Mouse (Mus musculus) ES-E14 (cell line): ENCODE results near the gene Arap1. TPM values are rescaled to one million over a fixed set of nuclear protein-coding genes. Genes with fewer than 3 reads are reported as not detected.
A peak's percentile ranks its signal among the peaks of the same experiment; 100 is the strongest.

ENCODE experiments used
- DNase-seq: peaks from one replicate; pipeline ENCODE4 v3.0.0-alpha.2; 2013; ENCODE audit warnings: low read depth, low spot score
- H3K27ac ChIP-seq: 2 replicates; pipeline ENCODE4 v1.5.1; 2012; ENCODE audit warnings: low read depth, mild to moderate bottlenecking, low read length, moderate library complexity, mixed read lengths; ENCODE audit not compliant: poor library complexity, insufficient read depth, severe bottlenecking
- H3K36me3 ChIP-seq: 2 replicates; pipeline ENCODE4 v1.6.1; 2012; ENCODE audit warnings: mild to moderate bottlenecking, low read length, moderate library complexity, mixed read lengths; ENCODE audit not compliant: control insufficient read depth, poor library complexity, insufficient read depth, severe bottlenecking
- H3K4me1 ChIP-seq, 2 experiments: fragments of 150-350 bp in 1 of 2; sonication (generic) in 1 of 2; 2 replicates each; pipeline ENCODE4 v1.6.1; 2012; ENCODE audit warnings: low read length in 2 of 2, mild to moderate bottlenecking in 1 of 2, mixed read lengths in 1 of 2; ENCODE audit not compliant: control insufficient read depth in 2 of 2, insufficient read depth in 2 of 2, poor library complexity in 1 of 2
- H3K4me3 ChIP-seq, 2 experiments: fragments of 150-350 bp in 1 of 2; sonication (generic) in 1 of 2; 2 replicates each; pipeline ENCODE4 v1.5.1; 2012; ENCODE audit warnings: low read length in 2 of 2, low read depth in 1 of 2, mild to moderate bottlenecking in 1 of 2, mixed read lengths in 1 of 2; ENCODE audit not compliant: insufficient read depth in 1 of 2, poor library complexity in 1 of 2, severe bottlenecking in 1 of 2
- H3K9ac ChIP-seq: 2 replicates; pipeline ENCODE4 v1.6.1; 2012; ENCODE audit warnings: low read depth, mild to moderate bottlenecking, low read length, mixed read lengths; ENCODE audit not compliant: poor library complexity, insufficient read depth, severe bottlenecking
- H3K9me3 ChIP-seq: fragments of 150-350 bp; sonication (generic); 2 replicates; pipeline ENCODE4 v1.6.1; 2012; ENCODE audit warnings: low read depth, mild to moderate bottlenecking, low read length; ENCODE audit not compliant: control insufficient read depth, insufficient read depth
- CHD2 ChIP-seq: IDR thresholded peaks from 2 replicates; pipeline ENCODE4 v1.6.1; 2014; ENCODE audit warnings: mild to moderate bottlenecking, low read depth, low read length, inconsistent platforms
- HCFC1 ChIP-seq: IDR thresholded peaks from 2 replicates; pipeline ENCODE4 v1.6.1; 2012; ENCODE audit warnings: low read length, inconsistent platforms, borderline replicate concordance; ENCODE audit not compliant: insufficient read depth
- MAFK ChIP-seq: IDR thresholded peaks from 2 replicates; pipeline ENCODE4 v1.6.1; 2014; ENCODE audit warnings: mild to moderate bottlenecking, low read depth, low read length, inconsistent platforms; ENCODE audit not compliant: insufficient read depth
- ZC3H11A ChIP-seq: IDR thresholded peaks from 2 replicates; pipeline ENCODE4 v1.6.1; 2012; ENCODE audit warnings: low read depth, mild to moderate bottlenecking, inconsistent platforms, low read length, borderline replicate concordance
- ZNF384 ChIP-seq: IDR thresholded peaks from 2 replicates; pipeline ENCODE4 v1.6.1; 2012; ENCODE audit warnings: low read depth, low read length, inconsistent platforms
- in situ Hi-C, 2 experiments: fragments of 600-800 bp; cut with MboI; formaldehyde crosslinking; loops; one replicate each; pipeline ENCODE4 v1.15.1; 2025; ENCODE audit warnings: low sequenced_read_pairs in 2 of 2, inconsistent platforms in 1 of 2; ENCODE audit not compliant: unreplicated experiment in 2 of 2
- total RNA-seq: library from RNA; depleted of rRNA; stranded (reverse); fragments of 300-350 nt; gene quantifications from 2 replicates; pipeline ENCODE4 v1.2.3, GENCODE M21; 2012

Arap1 gene
- total RNA-seq, 1 experiment = 32.2 TPM

GRCm38 (mm10) chr7:101378796-101379465 lies 31.1 kb downstream of the Arap1 start:
- Histone ChIP-seq H3K9ac (no peak overlapping the region), H3K4me1 (peaks cover 2 to 3% of the 10 kb centered on the region in 2 experiments; a peak in 1 of 4 replicates), H3K4me3 (no peak overlapping the region), H3K27ac (no peak overlapping the region), H3K9me3 (no peaks in the 10 kb centered on the region), H3K36me3 (no peaks in the 10 kb centered on the region; the same call in 1 of the 2 replicates)
- TF ChIP-seq ZNF384 = no peak
- TF ChIP-seq HCFC1 = no peak
- no peak for TF ChIP-seq CHD2
- no peak for TF ChIP-seq ZC3H11A
- no peak for TF ChIP-seq MAFK
- in situ Hi-C loops = no loop called here
- no peak for DNase-seq

GRCm38 (mm10) chr7:101379732-101380131 lies 31.9 kb downstream of the Arap1 start:
- in situ Hi-C loops = no loop called here
- Histone ChIP-seq H3K4me3 (no peak overlapping the region), H3K9ac (no peak overlapping the region), H3K36me3 (no peaks in the 10 kb centered on the region; the same call in 1 of the 2 replicates), H3K9me3 (no peaks in the 10 kb centered on the region), H3K4me1 (peaks cover 2 to 6% of the 10 kb centered on the region in 2 experiments; a peak in 1 of 4 replicates), H3K27ac (no peak overlapping the region)
- DNase-seq = no peak
- TF ChIP-seq ZC3H11A (no peak), ZNF384 (no peak), MAFK (no peak), CHD2 (no peak)

GRCm38 (mm10) chr7:101381512-101381911 lies 33.6 kb downstream of the Arap1 start:
- TF ChIP-seq ZC3H11A (no peak), ZNF384 (no peak), HCFC1 (no peak), MAFK (no peak), CHD2 (no peak)
- Histone ChIP-seq H3K36me3 (no peaks in the 10 kb centered on the region; the same call in 1 of the 2 replicates), H3K9me3 (no peaks in the 10 kb centered on the region), H3K27ac (no peak overlapping the region), H3K4me3 (no peak overlapping the region), H3K4me1 (peaks cover 2 to 20% of the 10 kb centered on the region in 2 experiments; a peak in 2 of 4 replicates), H3K9ac (no peak overlapping the region)
- in situ Hi-C loops = no loop called here
- DNase-seq = no peak

GRCm38 (mm10) chr7:101382378-101382777 lies 34.5 kb downstream of the Arap1 start:
- Histone ChIP-seq H3K9me3 (no peaks in the 10 kb centered on the region), H3K9ac (no peak overlapping the region), H3K4me1 (peaks cover 2 to 20% of the 10 kb centered on the region in 2 experiments; a peak in 2 of 4 replicates), H3K27ac (no peak overlapping the region), H3K36me3 (no peaks in the 10 kb centered on the region; the same call in 1 of the 2 replicates), H3K4me3 (no peak overlapping the region)
- DNase-seq = no peak
- in situ Hi-C loops = no loop called here
- peak; percentile 87 for TF ChIP-seq MAFK
- TF ChIP-seq HCFC1 = no peak

- Histone ChIP-seq H3K36me3 (peaks cover 4% of the 10 kb centered on the region; the same call in 1 of the 2 replicates), H3K4me1 (peaks cover 2 to 18% of the 10 kb centered on the region in 2 experiments; a peak in 2 of 4 replicates), H3K9ac (no peak overlapping the region), H3K27ac (no peak overlapping the region), H3K9me3 (no peaks in the 10 kb centered on the region), H3K4me3 (no peak overlapping the region)
- in situ Hi-C loops = no loop called here
- no peak for TF ChIP-seq ZNF384
- no peak for TF ChIP-seq ZC3H11A
- TF ChIP-seq HCFC1 = no peak
- no peak for TF ChIP-seq MAFK
- no peak for TF ChIP-seq CHD2
- DNase-seq = no peak
Observed at GRCm38 (mm10) chr7:101383756-101384155, 35.9 kb downstream of the Arap1 start.
